Mouse (Mus musculus): ENCODE measurements around the gene Tmem220.

- no peak for TF ChIP-seq POLR2A (IDR thresholded peaks at IDR 0.05; ENCODE audit: low read depth, low read length)
- no peak for TF ChIP-seq CTCF (IDR thresholded peaks at IDR 0.05; ENCODE audit: extremely low read depth, insufficient read depth, insufficient read length, insufficient replicate concordance)
These were observed 14.5 kb upstream of the Tmem220 start for GRCm38 (mm10) chr11:67010430-67010829.

All from spleen, adult 2 months (tissue).